Mouse (Mus musculus): ENCODE measurements around the gene Zfp770. TPM values are rescaled to one million over a fixed set of nuclear protein-coding genes. Genes with fewer than 3 reads are reported as not detected.
A peak's percentile ranks its signal among the peaks of the same experiment; 100 is the strongest.
"Not testable (repeated sequence)": the region's sequence is repeated elsewhere in the genome, so short reads cannot be mapped to it uniquely, and the experiment has no call there.

Gene Zfp770
- 10 to 100 TPM; 22.6 to 23.8 TPM for total RNA-seq (2021)
- long read RNA-seq, experiment 1, full-length matches to known transcripts: 1 of 4 reads
- long read RNA-seq, experiment 1, partial matches to known transcripts: 0 of 4 reads
- long read RNA-seq, experiment 1, other reads (novel, unspliced or antisense): 3 of 4 reads
- long read RNA-seq, experiment 2, full-length matches to known transcripts: 2 of 4 reads
- long read RNA-seq, experiment 2, partial matches to known transcripts: 0 of 4 reads
- long read RNA-seq, experiment 2, other reads (novel, unspliced or antisense): 2 of 4 reads

- peak; percentile 65 for DNase-seq
Measured at GRCm38 (mm10) chr2:114200932-114201559, at the start of gene Zfp770. Gene Zfp770, minus strand, starts transcription at chr2:114201469.

- DNase-seq: no peak
Measured at GRCm38 (mm10) chr2:114249440-114249839, 48.2 kb upstream of the Zfp770 start.

- DNase-seq: no peak
Measured at GRCm38 (mm10) chr2:114237639-114238038, 36.4 kb upstream of the Zfp770 start.

DNA sequence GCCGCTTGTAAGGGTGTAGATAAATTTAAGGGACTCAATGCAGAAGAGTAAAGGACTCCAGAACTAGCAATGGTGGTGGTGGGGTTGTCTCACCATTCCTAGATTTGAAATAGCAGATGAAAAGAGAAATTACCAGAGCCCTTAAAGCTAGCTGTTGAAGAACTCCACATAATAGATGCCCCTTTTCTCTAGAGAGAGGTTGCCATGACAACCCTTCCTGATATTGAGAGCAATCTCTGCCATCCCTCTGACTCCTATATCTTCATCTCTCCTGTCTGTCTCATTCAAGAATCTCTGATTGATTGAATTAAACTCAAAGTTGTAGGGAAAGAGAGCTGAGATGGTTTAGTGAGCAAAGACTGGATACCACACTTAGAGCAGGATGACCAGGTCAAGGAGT is 35.3 kb upstream of the Zfp770 start:
- no peak for DNase-seq

- DNase-seq: no peak
Measured at GRCm38 (mm10) chr2:114235584-114235983, 34.3 kb upstream of the Zfp770 start.

DNA sequence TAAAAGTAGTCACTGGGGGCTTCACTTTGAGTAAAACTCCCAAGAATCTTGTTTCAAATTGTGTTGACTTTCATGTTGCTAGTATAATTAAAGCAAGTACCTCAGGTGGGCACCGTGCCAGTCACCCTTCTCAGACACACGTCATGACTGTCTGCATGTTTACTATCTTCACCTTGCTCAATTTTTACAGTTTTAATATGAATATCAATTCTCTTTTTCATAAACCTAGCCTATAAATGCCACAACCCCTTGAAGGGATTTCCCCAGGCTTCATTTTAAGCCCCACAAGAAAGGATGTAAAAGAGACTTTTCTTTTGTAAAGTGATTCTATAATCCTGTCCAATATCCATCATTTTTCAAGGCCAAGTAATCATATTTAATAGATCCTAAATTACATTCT is 30.0 kb upstream of the Zfp770 start:
- no peak for DNase-seq

DNA sequence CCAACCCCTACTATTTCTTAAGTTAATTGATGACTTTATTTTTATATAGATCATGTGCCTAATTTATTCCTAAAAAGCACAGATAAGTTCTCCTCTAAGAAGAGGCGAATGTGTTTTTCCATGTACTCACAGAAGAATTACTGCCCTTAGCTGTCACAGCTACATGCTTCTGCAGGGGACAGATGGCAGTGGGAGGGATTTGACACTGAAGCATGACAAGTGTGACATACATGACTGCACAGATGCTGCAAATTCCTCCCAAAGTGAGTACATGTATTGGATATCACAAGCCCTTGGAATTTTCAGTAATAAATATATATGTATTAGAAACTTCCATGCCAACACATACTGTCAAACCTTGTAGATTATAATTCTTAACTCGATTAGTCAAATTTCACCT is 27.4 kb upstream of the Zfp770 start:
- DNase-seq: no peak

- no peak for DNase-seq
Measured at GRCm38 (mm10) chr2:114205036-114205435, 3.8 kb upstream of the Zfp770 start.

- DNase-seq: no peak
Measured at GRCm38 (mm10) chr2:114201574-114201973, 305 bp upstream of the Zfp770 start.

DNA sequence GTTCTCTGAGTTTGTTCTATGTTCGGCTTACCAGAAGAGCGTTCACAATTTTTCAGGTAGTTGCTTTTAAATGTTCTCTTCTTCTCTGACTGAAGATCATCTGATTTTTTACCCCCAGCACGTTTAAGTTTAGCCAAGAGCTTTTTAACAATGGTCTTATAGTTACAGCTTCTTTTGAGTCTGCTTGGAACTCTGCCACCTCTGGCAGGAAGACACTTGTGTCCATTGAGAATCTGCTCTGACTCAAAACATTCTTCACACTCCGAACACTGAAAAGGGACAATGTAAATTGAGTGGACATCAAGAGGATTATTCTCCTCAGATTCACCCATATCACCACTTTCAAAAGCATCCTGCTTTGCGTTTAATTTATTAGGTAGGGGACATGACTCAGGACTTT is 4.8 kb downstream of the Zfp770 start:
- DNase-seq: no peak

DNA sequence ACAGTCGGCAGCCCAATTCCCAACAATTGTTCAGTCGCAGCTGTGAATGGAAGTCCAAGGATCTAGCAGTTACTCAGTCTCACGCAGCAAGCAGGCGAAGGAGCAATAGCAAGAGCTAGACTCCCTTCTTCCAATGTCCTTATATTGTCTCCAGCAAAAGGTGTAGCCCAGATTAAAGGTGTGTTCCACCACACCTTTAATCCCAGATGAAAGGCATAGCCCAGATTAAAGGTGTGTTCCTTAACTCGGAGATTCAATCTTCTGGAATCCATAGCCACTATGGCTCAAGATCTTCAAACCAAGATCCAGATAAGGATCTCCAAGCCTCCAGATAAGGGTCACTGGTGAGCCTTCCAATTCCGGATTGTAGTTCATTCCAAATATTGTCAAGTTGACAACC is 14.3 kb downstream of the Zfp770 start, which contains the start of gene Aqr:
Gene Aqr (minus strand): TSS at position 101 of the 400 bp plus-strand sequence.
- not testable (repeated sequence) for DNase-seq

GRCm38 (mm10) chr2:114177802-114178733 is 23.2 kb downstream of the Zfp770 start:
- no peak for DNase-seq

GRCm38 (mm10) chr2:114174651-114175484 is 26.4 kb downstream of the Zfp770 start:
- peak; percentile 73 for DNase-seq

- DNase-seq: no peak
Measured at GRCm38 (mm10) chr2:114173248-114173647, 28.0 kb downstream of the Zfp770 start.

DNA sequence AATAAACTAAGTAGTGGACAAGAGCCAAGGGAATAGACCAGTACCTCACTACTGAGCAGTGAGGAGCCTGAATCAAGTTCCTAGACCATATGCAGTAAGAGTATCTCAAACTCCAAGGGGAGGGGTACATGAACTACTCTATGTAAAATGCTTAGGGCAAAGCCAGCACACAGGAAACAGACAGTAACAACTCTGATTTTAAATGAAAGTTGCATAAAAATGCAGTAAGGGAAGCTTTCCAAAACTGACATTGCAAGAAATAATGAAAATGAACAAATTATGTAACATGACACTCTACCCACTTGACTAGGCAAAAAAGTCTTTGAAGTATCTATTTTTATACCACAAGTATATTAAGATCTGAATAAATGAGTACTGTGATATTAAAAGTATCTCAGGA is 33.4 kb downstream of the Zfp770 start:
- no peak for DNase-seq

DNA sequence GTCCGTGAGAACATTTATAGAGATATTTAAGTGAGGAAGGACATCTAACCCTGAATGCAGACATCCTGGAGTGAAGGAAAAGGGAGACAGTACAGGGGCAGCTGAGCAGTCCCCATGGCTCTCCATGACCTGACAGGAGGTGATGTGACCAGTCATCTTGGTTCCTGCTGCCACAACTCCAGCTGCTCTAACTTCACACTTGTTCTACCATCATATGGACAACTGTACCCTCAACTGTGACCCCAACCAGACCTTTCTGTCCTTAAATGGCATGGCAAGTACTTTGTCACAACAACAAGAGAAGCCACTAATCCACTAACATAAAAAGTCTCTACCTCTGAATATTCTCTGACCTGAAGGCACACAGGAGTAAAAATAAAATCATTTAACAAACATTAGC is 39.3 kb downstream of the Zfp770 start:
- no peak for DNase-seq

DNA sequence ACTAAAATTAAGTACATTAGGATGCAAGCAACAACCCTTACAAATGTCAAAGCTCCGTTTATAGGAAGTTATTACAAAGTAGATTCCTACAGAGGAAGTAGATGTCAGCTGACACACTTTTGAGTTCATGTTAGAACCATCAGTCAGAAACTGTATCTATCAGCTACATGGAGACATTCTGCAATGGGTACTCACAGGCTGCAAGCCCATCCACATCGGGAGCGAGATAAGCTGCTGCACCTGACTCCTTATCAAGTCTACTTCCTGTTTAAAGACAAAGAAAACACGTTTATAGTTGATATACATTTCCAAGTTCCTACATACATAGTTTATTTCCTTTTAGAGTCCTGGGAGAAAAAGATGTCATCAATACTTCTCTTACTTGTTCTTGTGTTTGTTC is 43.9 kb downstream of the Zfp770 start:
- DNase-seq: no peak

DNA sequence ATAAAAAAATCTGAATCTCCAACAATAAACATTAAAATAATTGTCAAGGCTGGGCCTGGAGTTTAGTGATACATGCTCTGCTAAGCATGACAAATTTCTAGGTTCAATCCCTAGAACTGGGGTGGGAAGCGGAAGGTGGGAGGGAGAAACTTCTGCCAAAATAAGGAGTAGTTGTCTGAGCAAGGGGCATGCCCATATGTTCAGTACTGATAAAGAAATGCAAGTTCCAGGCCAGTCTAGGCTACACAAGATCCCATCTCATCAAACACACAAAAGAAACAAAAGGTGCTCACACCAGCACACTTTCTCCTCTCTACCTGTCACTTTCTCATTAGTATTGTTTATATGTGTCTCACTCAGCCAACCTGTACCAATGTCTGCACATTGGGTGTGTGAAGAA is 44.6 kb downstream of the Zfp770 start:
- no peak for DNase-seq

- DNase-seq: no peak
Measured at GRCm38 (mm10) chr2:114153247-114153646, 48.0 kb downstream of the Zfp770 start.

DNA sequence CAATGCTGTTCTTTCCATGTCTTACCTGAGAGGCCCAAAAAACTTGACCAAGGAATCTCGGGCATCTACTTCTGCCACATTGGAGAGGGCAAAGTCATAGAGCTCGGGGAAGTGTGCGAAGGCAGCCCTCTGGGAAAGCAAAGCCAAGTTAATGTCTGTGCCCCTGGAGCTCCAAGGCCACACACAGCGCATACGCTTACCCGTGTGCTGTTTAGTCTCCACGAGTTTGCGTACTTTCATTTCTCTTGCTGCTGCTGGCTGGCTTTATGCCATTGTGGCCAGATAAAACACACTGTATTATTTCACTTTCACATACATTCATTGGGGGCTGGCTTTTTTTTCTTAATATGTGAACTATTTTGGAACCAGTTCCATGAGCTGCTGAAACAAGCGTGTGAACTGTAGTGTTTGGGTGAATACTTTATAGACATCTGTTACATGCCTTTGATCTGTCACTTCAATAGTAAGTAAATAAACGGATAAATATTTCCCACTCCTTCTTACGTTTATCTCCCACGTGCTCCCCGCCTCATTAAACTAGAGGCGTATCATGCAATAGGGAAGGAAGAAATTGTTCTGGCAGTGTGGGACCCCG is 54.3 kb downstream of the Zfp770 start:
- no peak for DNase-seq

DNA sequence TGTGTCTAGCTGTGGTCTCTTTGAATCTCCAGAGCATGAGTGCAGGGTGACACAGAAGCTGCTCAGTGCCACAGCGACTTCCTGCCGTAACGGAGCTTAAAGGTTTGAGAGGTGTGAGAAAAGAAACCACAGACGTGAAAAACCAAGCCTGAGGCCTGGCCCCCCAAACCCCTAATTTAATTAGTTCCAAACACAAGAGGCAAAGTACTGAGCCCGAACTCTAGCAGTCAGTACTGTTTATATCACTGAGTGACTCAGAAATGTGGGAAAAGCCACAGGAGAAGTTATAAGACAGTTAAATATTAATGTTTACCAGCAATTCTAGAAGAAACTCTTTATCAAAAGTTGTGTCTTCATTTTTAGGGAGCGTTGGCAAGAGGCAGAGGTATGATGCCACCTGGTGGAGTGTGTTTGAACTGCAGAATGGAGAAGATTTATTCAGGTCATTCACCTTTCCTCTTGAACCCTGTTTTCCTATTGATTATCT is 55.9 kb downstream of the Zfp770 start:
- DNase-seq: no peak
